Mouse (Mus musculus) spleen, postnatal 36 days (tissue): Measurements from ENCODE around the gene Gm48552.

Experiments used
- DNase-seq, 2 experiments: peaks; one replicate each; pipeline ENCODE4 v3.0.0; 2022; ENCODE audit warnings: low spot score in 2 of 2, mixed read lengths in 1 of 2

Gene Gm48552

GRCm38 (mm10) chr10:81419111-81419928 is 30.5 kb downstream of the Gm48552 start:
- DNase-seq, result no peak

- DNase-seq, result no peak
Measured at GRCm38 (mm10) chr10:81420191-81420767, 31.5 kb downstream of the Gm48552 start.

- DNase-seq, result no peak
Measured at GRCm38 (mm10) chr10:81421041-81421796, 32.4 kb downstream of the Gm48552 start.

- no peak for DNase-seq
Measured at GRCm38 (mm10) chr10:81421797-81422100, 32.9 kb downstream of the Gm48552 start.

- DNase-seq, result no peak
Measured at GRCm38 (mm10) chr10:81422191-81422590, 33.4 kb downstream of the Gm48552 start.

GRCm38 (mm10) chr10:81422661-81423217 is 33.9 kb downstream of the Gm48552 start:
- DNase-seq, result no peak

- no peak for DNase-seq
Measured at GRCm38 (mm10) chr10:81423476-81424245, 34.9 kb downstream of the Gm48552 start.

- DNase-seq, result no peak
Measured at GRCm38 (mm10) chr10:81424246-81425051, 35.6 kb downstream of the Gm48552 start.

- DNase-seq, result no peak
Measured at GRCm38 (mm10) chr10:81425236-81425850, 36.5 kb downstream of the Gm48552 start.

GRCm38 (mm10) chr10:81426081-81426671 is 37.4 kb downstream of the Gm48552 start:
- no peak for DNase-seq

- DNase-seq, result no peak
Measured at GRCm38 (mm10) chr10:81426897-81427296, 38.1 kb downstream of the Gm48552 start.

- DNase-seq, result no peak
Measured at GRCm38 (mm10) chr10:81427327-81427726, 38.5 kb downstream of the Gm48552 start.

GRCm38 (mm10) chr10:81427804-81428506 is 39.1 kb downstream of the Gm48552 start:
- no peak for DNase-seq

- DNase-seq, result no peak
Measured at GRCm38 (mm10) chr10:81428507-81428870, 39.7 kb downstream of the Gm48552 start.

GRCm38 (mm10) chr10:81429092-81429491 is 40.3 kb downstream of the Gm48552 start:
- DNase-seq, result no peak

GRCm38 (mm10) chr10:81429605-81430061 is 40.8 kb downstream of the Gm48552 start:
- DNase-seq, result peak; percentile 89 to 94

GRCm38 (mm10) chr10:81430141-81430830 is 41.5 kb downstream of the Gm48552 start:
- DNase-seq, result peak; percentile 77 to 79

- DNase-seq, result peak; percentile 49 to 54
Measured at GRCm38 (mm10) chr10:81430831-81431525, 42.2 kb downstream of the Gm48552 start.
